Comparison of ENCODE assay signal across 8 mouse cellular contexts in the genomic region with DNA sequence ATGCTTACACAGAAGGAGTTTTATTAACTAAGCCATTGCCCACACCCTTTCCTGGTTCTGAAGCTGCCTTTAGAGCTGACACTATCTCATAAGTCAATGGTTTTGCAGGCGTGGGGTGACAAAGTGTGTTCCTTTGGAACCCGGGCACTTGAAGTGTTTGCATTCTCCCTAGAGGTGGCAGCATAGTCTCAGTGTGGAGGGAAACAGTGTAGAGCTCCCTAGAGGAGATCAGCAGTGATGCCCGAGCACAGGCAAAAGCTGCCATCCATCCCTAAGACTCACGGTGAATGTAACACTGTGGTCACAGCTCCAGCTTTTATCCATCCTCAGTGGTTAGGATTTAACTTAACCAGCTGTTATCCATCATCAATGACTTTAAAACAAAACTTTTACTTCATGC. TPM values are rescaled to one million over a fixed set of nuclear protein-coding genes. Genes with fewer than 3 reads are reported as not detected.
DNase-seq lines count a peak whose midpoint lies in the region; ATAC-seq and TF ChIP-seq lines count a peak whose summit lies in the region.

No protein-coding gene starts in this region.

- no peak overlapping the region for H3K4me3 ChIP-seq in testis, adult 2 months (ENCODE audit: control insufficient read depth, low read depth, low read length)

- TF ChIP-seq POLR2A in testis, adult 2 months (IDR thresholded peaks at IDR 0.05; ENCODE audit: control insufficient read depth, low read depth, low read length) = no peak

- no peaks in the 10 kb centered on the region for H3K36me3 ChIP-seq in testis, adult 2 months (ENCODE audit: control insufficient read depth, insufficient read depth, low read length)

- no peaks in the 10 kb centered on the region for H3K4me1 ChIP-seq in testis, adult 2 months (ENCODE audit: control insufficient read depth, insufficient read depth, low read length)

- ATAC-seq in frontal cortex, adult (ENCODE audit: low TSS enrichment) = peak; percentile 100

- H3K27me3 ChIP-seq in testis, adult 2 months (ENCODE audit: control insufficient read depth, insufficient read depth, low read length) = no peaks in the 10 kb centered on the region

- DNase-seq in cerebellum, adult 18-20 months = peak; percentile 22 to 34
- no peak for DNase-seq in cerebellum, adult 11 months
- no peak for DNase-seq in testis, postnatal 14 days (ENCODE audit: low spot score)
- peak; percentile 22 for DNase-seq in layer of hippocampus, adult 9-10 months (ENCODE audit: low spot score)
- peak; percentile 39 for DNase-seq in mesoderm, embryonic 11.5 days (ENCODE audit: low read depth, low spot score)
- no peak for DNase-seq in urinary bladder, postnatal 25 days (ENCODE audit: low spot score)

- H3K27ac ChIP-seq in testis, adult 2 months (ENCODE audit: control insufficient read depth, insufficient read depth, low read depth, low read length) = no peak overlapping the region

- peak; percentile 46; the same call in 1 of the 2 replicates for TF ChIP-seq CTCF in testis, adult 2 months (IDR thresholded peaks at IDR 0.05; ENCODE audit: control insufficient read depth, insufficient read depth, insufficient replicate concordance, low read depth, low read length)

RNA-seq across cellular contexts. Expression of a gene that starts 13.4 kb away (rescaled TPM):
- 0.06 and 0.10 TPM in 2 replicates for polyA plus RNA-seq in testis, adult 2 months (2012; rRNA removed)

Comparison
In these comparisons a context has a peak if more than half of its experiments do, and no peak if none do; other contexts are left out.
1. DNase-seq: peak in cerebellum, adult 18-20 months (2 of 2), layer of hippocampus, adult 9-10 months (single experiment) and mesoderm, embryonic 11.5 days (single experiment); none in cerebellum, adult 11 months (single experiment), testis, postnatal 14 days (single experiment) and urinary bladder, postnatal 25 days (single experiment).